Mouse (Mus musculus): ENCODE data around the gene Crtc3. TPM values are rescaled to one million over a fixed set of nuclear protein-coding genes. Genes with fewer than 3 reads are reported as not detected.

Crtc3 gene
- polyA plus RNA-seq, 1 experiment from 2014 or later, result 23.9 TPM

DNA sequence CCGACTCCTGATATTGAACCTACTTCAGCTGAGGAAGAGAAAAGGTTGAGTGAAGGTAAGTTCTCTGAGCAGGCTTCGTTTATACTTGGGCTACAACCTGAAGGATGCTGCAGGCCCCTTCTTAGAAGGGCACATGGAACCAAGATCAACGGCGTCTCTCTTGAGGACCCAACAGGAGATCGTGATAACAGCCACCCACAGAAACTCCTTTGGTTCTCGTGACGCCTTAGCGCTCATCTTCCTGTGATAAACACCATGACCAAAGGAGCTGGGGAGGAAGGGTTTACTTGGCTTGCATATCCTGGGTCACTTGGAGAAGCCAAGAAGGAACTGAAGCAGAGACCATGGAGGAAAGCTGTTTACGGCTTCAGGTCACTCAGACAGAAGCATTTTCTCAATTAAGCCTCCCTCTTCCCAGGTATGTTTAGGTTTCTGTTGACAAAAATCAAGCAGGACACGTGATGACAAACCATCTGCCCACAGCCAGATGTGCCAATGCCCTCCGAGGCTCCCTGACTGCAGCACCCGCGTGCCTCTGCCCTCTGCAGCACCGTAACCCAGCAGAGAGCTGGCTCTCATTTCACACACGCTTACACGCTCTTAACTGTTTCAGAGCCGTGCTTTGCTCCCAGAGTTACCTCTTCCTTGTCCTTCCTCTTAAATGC lies 52.3 kb downstream of the Crtc3 start:
- WGBS, result 55% methylated on average over 17 of the region's 17 CpGs
- no peak for ATAC-seq (ENCODE audit: low FRiP score, low read depth)
- no peak overlapping the region for H3K27ac ChIP-seq

DNA sequence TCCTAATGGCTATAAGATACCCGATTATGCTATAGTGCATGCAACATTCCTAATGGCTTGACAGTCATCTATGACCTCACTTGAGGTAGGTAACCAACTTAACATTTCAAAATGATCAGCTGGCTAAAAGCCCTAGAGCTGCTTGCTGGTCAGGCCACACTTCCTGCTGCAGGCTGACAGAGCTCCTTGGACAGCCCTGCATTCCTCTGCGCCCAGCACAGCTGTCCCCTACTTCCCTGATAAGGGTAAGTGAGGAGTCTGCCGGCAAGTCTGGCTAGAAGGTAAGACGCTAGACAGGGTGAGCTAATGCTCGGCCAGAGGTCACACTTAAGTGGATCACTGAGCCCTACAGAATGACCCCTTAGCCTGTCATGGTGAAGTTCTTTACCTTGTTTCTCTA lies 52.8 kb downstream of the Crtc3 start:
- H3K27me3 ChIP-seq, result no peaks in the 10 kb centered on the region
- H3K4me2 ChIP-seq (replicated peaks), result no peak overlapping the region
- H3K36me3 ChIP-seq, result no peaks in the 10 kb centered on the region
- no peak overlapping the region for H3K4me3 ChIP-seq
- ATAC-seq (ENCODE audit: low FRiP score, low read depth), result no peak
- no peaks in the 10 kb centered on the region for H3K9me3 ChIP-seq
- no peak overlapping the region for H3K9ac ChIP-seq
- H3K27ac ChIP-seq, result no peak overlapping the region
- 54% methylated on average over 5 of the region's 5 CpGs for WGBS
- H3K4me1 ChIP-seq, result peaks cover 46% of the 10 kb centered on the region

More for the DNA sequence above, 52.3 kb downstream of the Crtc3 start:
- H3K4me2 ChIP-seq (replicated peaks), result no peak overlapping the region
- peaks cover 46% of the 10 kb centered on the region for H3K4me1 ChIP-seq
- H3K9me3 ChIP-seq, result no peaks in the 10 kb centered on the region
- no peaks in the 10 kb centered on the region for H3K36me3 ChIP-seq
- no peak overlapping the region for H3K9ac ChIP-seq
- H3K4me3 ChIP-seq, result no peak overlapping the region
- no peaks in the 10 kb centered on the region for H3K27me3 ChIP-seq

DNA sequence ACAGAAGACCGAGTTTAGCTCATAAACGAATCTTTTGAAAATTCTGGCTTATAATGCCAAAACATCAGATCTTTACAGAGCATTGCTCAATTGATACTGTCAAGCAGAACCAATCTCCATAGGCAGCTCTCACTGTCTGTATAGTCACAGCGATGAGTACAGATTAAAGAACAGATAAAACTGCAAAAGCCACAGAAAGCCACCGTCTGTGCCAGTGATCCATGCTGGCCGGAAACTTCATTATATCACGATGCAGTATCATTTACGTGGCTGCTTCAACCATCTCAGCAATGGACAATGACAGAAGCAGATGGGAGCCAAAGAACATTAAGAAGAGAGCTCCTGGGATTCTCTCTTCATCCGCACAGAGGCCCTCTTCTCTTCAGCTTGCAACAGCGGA lies 53.9 kb downstream of the Crtc3 start:
- 84% methylated on average over 9 of the region's 9 CpGs for WGBS

DNA sequence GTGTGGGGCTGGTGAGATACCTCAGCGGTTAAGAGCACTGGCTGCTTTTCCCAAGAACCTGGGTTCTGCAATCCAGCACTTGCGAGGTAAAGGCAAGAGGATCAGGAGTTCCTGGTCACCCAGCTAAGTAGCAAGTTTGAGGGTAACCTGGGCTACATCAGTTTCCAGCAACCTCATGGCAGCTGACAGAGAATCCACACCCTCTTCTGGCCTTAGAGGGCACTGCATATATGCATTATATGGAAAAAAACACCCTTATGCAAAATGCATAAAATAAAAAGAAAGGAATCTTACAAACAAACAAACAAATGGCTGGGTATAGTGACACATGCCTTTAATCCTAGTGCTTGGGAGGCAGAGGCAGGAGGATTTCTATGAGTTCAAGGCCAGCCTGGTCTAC lies 55.0 kb downstream of the Crtc3 start:
- 97% methylated on average over 2 of the region's 2 CpGs for WGBS
- Histone ChIP-seq H3K27ac (no peak overlapping the region), H3K36me3 (no peaks in the 10 kb centered on the region), H3K4me2 (replicated peaks) (no peak overlapping the region), H3K9ac (no peak overlapping the region), H3K27me3 (no peaks in the 10 kb centered on the region), H3K9me3 (no peaks in the 10 kb centered on the region), H3K4me1 (peaks cover 45% of the 10 kb centered on the region), H3K4me3 (no peak overlapping the region)
- no peak for ATAC-seq (ENCODE audit: low FRiP score, low read depth)

More for the DNA sequence above, 53.9 kb downstream of the Crtc3 start:
- Histone ChIP-seq H3K27ac (no peak overlapping the region), H3K4me1 (peaks cover 38% of the 10 kb centered on the region), H3K9ac (no peak overlapping the region), H3K9me3 (no peaks in the 10 kb centered on the region), H3K36me3 (no peaks in the 10 kb centered on the region), H3K4me2 (replicated peaks) (no peak overlapping the region), H3K4me3 (no peak overlapping the region), H3K27me3 (no peaks in the 10 kb centered on the region)
- ATAC-seq (ENCODE audit: low FRiP score, low read depth), result no peak

DNA sequence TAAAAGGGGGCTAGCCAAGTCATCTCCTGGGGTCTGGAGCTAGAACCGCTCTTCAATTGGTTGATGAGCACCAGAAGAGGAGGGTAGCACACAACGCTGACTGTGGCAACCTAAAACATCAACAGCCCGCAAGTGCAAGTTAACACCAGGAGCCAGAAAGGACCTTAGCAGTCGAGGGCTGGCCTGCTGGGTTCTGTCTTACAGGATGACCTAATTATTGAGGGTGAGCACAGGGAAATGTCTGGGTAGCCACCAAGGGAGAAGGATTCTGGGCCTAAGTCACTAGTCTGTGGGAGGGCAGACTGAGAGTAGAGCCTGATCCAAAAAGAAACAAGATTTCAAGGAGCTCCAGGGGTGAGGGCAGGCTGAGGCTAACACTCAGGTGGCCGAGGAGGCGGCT lies 56.7 kb downstream of the Crtc3 start:
- Histone ChIP-seq H3K4me2 (replicated peaks) (no peak overlapping the region), H3K9me3 (no peaks in the 10 kb centered on the region), H3K27me3 (no peaks in the 10 kb centered on the region), H3K4me3 (no peak overlapping the region), H3K9ac (no peak overlapping the region), H3K27ac (no peak overlapping the region), H3K36me3 (peaks cover 4% of the 10 kb centered on the region), H3K4me1 (peaks cover 43% of the 10 kb centered on the region)
- 64% methylated on average over 6 of the region's 6 CpGs for WGBS
- ATAC-seq (ENCODE audit: low FRiP score, low read depth), result no peak

DNA sequence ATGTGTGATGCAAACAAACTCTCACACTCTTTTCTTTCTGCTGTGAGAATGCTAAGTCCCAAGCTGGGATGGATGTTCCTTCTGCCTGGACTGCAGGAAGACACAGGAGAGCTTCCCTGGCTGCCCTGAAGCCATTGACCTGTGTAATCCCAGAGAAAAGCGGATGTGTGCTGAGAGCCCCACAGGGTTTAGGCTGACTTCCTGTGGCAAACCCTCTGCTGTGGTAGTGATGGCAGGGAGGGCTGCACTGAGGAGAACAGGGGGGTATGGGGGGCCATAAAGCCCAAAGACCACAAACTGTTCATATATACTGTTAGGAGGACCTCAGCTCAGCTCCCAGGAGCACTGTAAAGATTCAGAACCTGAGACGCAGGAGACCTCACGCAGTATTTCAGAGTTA lies 57.3 kb downstream of the Crtc3 start:
- Histone ChIP-seq H3K4me3 (no peak overlapping the region), H3K9ac (peak overlapping the region; percentile 31; the same call in 1 of the 2 replicates), H3K27ac (no peak overlapping the region), H3K36me3 (peaks cover 7% of the 10 kb centered on the region), H3K9me3 (no peaks in the 10 kb centered on the region), H3K4me1 (peaks cover 38% of the 10 kb centered on the region), H3K4me2 (replicated peaks) (no peak overlapping the region), H3K27me3 (no peaks in the 10 kb centered on the region)
- ATAC-seq (ENCODE audit: low FRiP score, low read depth), result no peak
- 57% methylated on average over 3 of the region's 3 CpGs for WGBS

DNA sequence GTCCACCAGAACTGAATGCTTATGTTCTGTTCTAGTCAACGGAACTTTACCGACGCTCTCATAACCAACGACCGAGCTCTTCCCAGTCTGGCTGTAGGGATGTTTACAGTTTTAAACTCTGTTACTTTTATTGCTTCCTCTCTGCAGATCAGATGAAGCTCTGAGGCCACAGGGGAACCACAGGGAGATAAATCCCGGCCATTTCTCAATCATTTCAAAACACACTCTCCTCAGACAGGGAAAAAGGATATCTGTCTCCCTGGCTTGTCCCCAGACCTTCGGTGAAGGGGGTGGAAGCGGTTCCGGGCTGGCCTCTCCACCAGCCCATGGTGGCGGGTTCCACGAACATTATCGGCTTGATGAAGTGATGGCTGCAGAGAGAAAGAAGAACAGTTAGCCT lies 59.3 kb downstream of the Crtc3 start:
- Histone ChIP-seq H3K4me1 (peaks cover 31% of the 10 kb centered on the region), H3K27ac (no peak overlapping the region), H3K9ac (no peak overlapping the region; the same call in 1 of the 2 replicates), H3K4me3 (no peak overlapping the region), H3K27me3 (no peaks in the 10 kb centered on the region), H3K9me3 (no peaks in the 10 kb centered on the region), H3K36me3 (peaks cover 19% of the 10 kb centered on the region), H3K4me2 (replicated peaks) (0 out of 2 replicates have a peak overlapping the region, but pooled peaks have one; percentile 7)
- no peak for ATAC-seq (ENCODE audit: low FRiP score, low read depth)
- WGBS, result 37% methylated on average over 12 of the region's 12 CpGs

DNA sequence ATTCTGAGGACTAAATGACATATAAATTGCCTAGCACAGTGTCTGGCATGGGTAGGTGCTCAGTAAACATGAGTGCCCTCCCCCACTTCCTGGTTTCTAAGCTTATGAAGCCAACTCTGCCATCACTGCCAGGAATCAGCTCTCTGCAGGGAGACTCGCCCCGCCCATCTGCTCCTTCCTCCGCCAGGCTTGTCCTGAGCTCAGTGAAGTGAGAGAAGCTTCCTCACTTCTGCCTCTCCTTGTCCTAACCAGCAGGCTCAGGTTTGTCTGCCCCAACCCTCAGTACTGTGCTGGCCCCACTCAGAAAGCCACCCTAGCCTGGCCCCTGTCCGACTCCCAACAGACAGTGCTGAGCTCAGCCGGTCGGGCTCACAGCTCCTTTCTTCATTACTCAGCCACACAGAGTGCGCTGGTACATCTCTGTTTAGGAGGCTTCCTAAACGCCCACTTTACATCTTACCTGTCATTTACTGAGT lies 59.9 kb downstream of the Crtc3 start:
- 0 out of 2 replicates have a peak overlapping the region, but pooled peaks have one; percentile 7 for H3K4me2 ChIP-seq (replicated peaks)
- no peak; the same call in 1 of the 2 replicates for ATAC-seq (ENCODE audit: low FRiP score, low read depth)
- peak overlapping the region; percentile 48; the same call in 1 of the 2 replicates for H3K27ac ChIP-seq
- no peaks in the 10 kb centered on the region for H3K9me3 ChIP-seq
- peaks cover 22% of the 10 kb centered on the region for H3K36me3 ChIP-seq
- H3K4me1 ChIP-seq, result peaks cover 31% of the 10 kb centered on the region
- no peaks in the 10 kb centered on the region for H3K27me3 ChIP-seq
- H3K9ac ChIP-seq, result peak overlapping the region; percentile 56; the same call in 1 of the 2 replicates
- no peak overlapping the region for H3K4me3 ChIP-seq
- 26% methylated on average over 8 of the region's 8 CpGs for WGBS

DNA sequence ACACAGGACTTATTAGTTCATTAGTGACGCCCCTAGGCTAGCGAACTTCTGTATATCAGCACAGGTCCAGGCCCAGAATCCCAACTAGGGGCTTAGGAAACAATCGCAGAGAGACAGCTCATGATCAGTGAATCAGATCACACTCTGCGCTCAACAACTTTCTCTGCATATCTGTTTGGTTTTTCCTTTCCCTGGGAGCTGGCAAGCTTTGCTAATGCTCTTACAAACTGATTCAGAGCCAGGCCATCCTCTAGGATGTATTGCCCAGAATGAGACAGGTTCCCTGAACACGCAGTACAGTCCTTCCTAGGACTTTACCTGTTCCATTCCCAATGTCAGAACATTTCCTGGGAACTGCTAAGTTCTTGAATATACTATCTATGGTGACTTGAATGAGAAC lies 61.7 kb downstream of the Crtc3 start:
- no peak for ATAC-seq (ENCODE audit: low FRiP score, low read depth)
- Histone ChIP-seq H3K9ac (no peak overlapping the region), H3K27me3 (no peaks in the 10 kb centered on the region), H3K36me3 (peaks cover 26% of the 10 kb centered on the region), H3K4me1 (peaks cover 26% of the 10 kb centered on the region), H3K9me3 (no peaks in the 10 kb centered on the region), H3K27ac (no peak overlapping the region), H3K4me2 (replicated peaks) (no peak overlapping the region), H3K4me3 (no peak overlapping the region)
- WGBS, result 80% methylated on average over 5 of the region's 5 CpGs

DNA sequence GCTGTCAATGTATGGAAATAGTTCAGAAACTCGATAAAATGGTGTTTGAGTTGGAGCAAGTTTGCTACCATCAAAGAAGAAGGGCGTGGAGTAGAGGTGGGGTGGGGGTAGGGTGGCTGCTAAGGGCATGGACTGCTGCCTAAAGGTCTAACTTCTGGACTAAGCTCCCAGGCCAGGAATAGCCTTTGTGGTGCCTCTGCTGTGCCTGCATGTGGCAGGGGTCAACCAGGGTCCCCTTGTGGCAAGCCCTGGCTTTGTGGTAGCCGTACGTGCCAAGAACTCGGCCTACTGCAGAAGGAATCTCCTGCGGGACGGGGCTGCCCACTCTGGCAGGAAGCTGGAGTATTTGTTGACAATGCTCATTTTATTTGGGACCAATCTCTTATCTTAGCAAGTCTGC lies 62.8 kb downstream of the Crtc3 start:
- H3K27ac ChIP-seq, result no peak overlapping the region
- H3K4me2 ChIP-seq (replicated peaks), result no peak overlapping the region
- H3K4me1 ChIP-seq, result peaks cover 15% of the 10 kb centered on the region
- 84% methylated on average over 7 of the region's 7 CpGs for WGBS
- no peaks in the 10 kb centered on the region for H3K9me3 ChIP-seq
- H3K4me3 ChIP-seq, result no peak overlapping the region
- no peak for ATAC-seq (ENCODE audit: low FRiP score, low read depth)
- H3K36me3 ChIP-seq, result peaks cover 36% of the 10 kb centered on the region
- no peaks in the 10 kb centered on the region for H3K27me3 ChIP-seq
- no peak overlapping the region for H3K9ac ChIP-seq

DNA sequence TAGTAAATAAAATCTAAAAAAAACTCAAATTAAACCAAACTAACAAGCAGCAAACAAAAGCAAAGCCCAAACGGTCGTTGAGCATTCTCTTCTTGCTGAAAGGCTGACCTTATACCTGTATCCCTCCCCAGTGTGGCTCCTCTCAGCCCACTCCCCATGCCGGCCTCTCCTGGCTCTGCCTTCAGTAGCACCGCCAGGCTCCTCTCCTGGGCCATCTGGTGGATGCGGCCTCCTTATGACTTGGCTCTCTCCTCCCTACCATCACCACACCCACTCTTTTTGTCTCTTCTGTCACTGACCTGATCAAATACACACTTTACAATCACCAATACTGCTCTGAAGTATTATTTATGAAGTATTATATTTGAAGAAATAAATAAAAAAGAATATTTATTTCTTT lies 65.4 kb downstream of the Crtc3 start:
- no peak overlapping the region for H3K27ac ChIP-seq
- peaks cover 47% of the 10 kb centered on the region for H3K36me3 ChIP-seq
- no peak for ATAC-seq (ENCODE audit: low FRiP score, low read depth)
- no peaks in the 10 kb centered on the region for H3K27me3 ChIP-seq
- 77% methylated on average over 5 of the region's 5 CpGs for WGBS
- H3K9ac ChIP-seq, result no peak overlapping the region
- no peak overlapping the region for H3K4me2 ChIP-seq (replicated peaks)
- no peaks in the 10 kb centered on the region for H3K4me1 ChIP-seq
- H3K9me3 ChIP-seq, result no peaks in the 10 kb centered on the region
- H3K4me3 ChIP-seq, result no peak overlapping the region

DNA sequence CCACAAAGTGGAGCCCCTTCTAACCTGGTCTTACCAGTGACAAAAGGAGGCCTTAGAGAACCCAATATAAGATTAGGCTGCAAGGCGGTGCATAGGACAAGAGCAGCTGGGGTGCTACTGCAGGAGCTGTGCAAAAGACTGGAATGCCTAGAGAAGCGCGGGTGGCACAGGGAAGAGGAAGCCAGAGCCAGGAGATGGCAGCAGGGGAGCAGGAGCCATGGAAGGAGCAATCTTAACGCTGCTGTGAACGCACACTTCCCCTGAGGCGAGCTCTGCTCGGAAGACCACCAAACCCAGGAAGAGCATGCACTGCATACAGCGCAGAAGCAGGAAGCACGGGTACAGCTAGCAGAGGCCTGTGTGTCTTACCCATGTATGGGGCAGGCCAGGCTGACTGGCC lies 72.6 kb downstream of the Crtc3 start:
- ATAC-seq (ENCODE audit: low FRiP score, low read depth), result no peak
- Histone ChIP-seq H3K9me3 (no peaks in the 10 kb centered on the region), H3K36me3 (peaks cover 22% of the 10 kb centered on the region), H3K27ac (no peak overlapping the region), H3K4me3 (no peak overlapping the region), H3K4me2 (replicated peaks) (no peak overlapping the region), H3K27me3 (no peaks in the 10 kb centered on the region), H3K9ac (no peak overlapping the region), H3K4me1 (peaks cover 22% of the 10 kb centered on the region)
- 76% methylated on average over 9 of the region's 9 CpGs for WGBS

DNA sequence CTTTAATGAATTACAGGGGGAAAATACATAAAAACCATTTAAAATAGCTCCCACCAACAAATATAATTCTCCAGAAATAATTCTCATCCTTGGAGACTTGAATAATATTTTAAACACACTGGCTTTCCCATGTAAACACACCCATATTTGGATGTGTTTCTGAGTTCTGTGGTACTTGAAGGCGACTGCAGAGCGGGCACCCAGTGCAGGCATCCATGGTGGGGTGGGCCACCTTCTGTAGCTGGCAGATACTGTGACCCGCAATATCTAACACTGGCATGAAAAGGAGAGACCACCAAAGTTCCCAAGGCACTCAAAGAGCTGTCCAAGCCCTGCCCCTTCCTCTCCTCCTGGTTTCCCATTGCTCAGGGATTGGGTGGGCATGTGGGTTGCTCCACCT lies 74.6 kb downstream of the Crtc3 start:
- no peaks in the 10 kb centered on the region for H3K9me3 ChIP-seq
- H3K4me1 ChIP-seq, result peaks cover 22% of the 10 kb centered on the region
- WGBS, result 88% methylated on average over 3 of the region's 3 CpGs
- peaks cover 25% of the 10 kb centered on the region for H3K36me3 ChIP-seq
- no peak overlapping the region for H3K4me3 ChIP-seq
- ATAC-seq (ENCODE audit: low FRiP score, low read depth), result no peak
- H3K27me3 ChIP-seq, result no peaks in the 10 kb centered on the region
- no peak overlapping the region for H3K9ac ChIP-seq
- no peak overlapping the region for H3K4me2 ChIP-seq (replicated peaks)
- H3K27ac ChIP-seq, result no peak overlapping the region
